In the genomic region with DNA sequence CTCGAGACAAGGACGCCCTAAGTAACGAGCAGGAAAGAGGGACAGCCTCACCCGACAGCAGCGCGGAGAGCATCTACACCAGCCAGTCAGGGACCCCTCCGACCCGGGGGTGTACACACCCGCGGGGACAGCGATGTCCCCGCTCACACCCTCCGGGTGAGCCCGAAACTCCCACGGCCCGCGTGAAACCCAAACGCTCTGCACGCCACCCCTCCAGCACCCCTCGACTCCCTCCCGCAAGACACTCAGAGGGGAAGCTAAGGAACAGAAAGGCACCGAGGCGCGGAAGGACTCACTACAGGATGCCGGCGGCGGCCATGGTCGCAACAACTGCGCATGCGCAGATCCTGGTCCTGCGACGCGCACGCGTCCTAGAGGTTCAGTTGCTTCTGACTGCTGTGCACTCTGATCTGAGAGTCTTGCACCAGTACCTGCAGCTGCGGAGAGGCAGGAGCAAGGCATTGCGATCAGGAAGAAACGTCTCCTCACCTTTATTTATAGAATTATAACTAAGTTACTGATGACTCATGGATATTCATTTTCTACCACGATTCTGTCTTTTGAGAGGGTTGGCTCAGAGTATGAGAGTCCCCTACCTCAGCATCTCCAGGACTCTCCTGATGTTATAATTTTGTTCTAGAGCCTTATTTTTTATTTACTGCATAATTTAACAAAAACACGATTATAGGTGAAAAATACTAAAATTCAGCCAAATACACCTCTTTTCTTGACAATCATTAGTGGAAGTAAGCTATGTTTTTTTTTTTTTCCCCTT, we compare ENCODE assay signal across 8 mouse cellular contexts. TPM values are rescaled to one million over a fixed set of nuclear protein-coding genes. Genes with fewer than 3 reads are reported as not detected.
A peak's percentile ranks its signal among the peaks of the same experiment; 100 is the strongest.
DNase-seq lines count a peak whose midpoint lies in the region; ATAC-seq and TF ChIP-seq lines count a peak whose summit lies in the region.

Gene Zfp329 (minus strand): TSS at position 338 of the 775 bp plus-strand sequence.

- no peaks in the 10 kb centered on the region for H3K27me3 ChIP-seq in embryonic facial prominence, embryonic 15.5 days
- no peaks in the 10 kb centered on the region for H3K27me3 ChIP-seq in kidney, embryonic 14.5 days (ENCODE audit: control insufficient read depth, insufficient read depth, low read length)

- DNase-seq in 416B (ENCODE audit: low read depth): peak; percentile 88
- peak; percentile 90 for DNase-seq in heart, adult 9 months (ENCODE audit: low spot score in 2 of 2)
- DNase-seq in liver: peak; percentile 93
- DNase-seq in spleen, postnatal 4 days (ENCODE audit: low spot score in 2 of 2): peak; percentile 88 to 95

- peak within 1 kb of the TSS; percentile 63 for H3K4me2 ChIP-seq in embryonic facial prominence, embryonic 15.5 days (replicated peaks)
- peak within 1 kb of the TSS; percentile 50 for H3K4me2 ChIP-seq in kidney, embryonic 14.5 days (replicated peaks; ENCODE audit: low read depth, low read length)

- H3K9me3 ChIP-seq in embryonic facial prominence, embryonic 15.5 days (replicated peaks): peaks cover 12% of the 10 kb centered on the region
- H3K9me3 ChIP-seq in kidney, embryonic 14.5 days (ENCODE audit: control insufficient read depth, low read length): peaks cover 25% of the 10 kb centered on the region

- ATAC-seq in embryonic facial prominence, embryonic 15.5 days (ENCODE audit: insufficient number of reproducible peaks, low FRiP score, low TSS enrichment, low read depth): peak; percentile 92
- peak; percentile 99 for ATAC-seq in kidney, embryonic 14.5 days (ENCODE audit: low FRiP score, low TSS enrichment)
- peak; percentile 94 for ATAC-seq in monocyte, adult 5-6 weeks (replicated peaks; ENCODE audit: insufficient number of reproducible peaks, low FRiP score, low TSS enrichment, poor library complexity, severe bottlenecking)

- under 1% methylated on average over 40 of the region's 40 CpGs for WGBS in bone marrow, adult 2 months
- under 1% methylated on average over 40 of the region's 40 CpGs for WGBS in embryonic facial prominence, embryonic 15.5 days
- under 1% methylated on average over 39 of the region's 40 CpGs for WGBS in kidney, embryonic 14.5 days

- no peaks in the 10 kb centered on the region for H3K4me1 ChIP-seq in bone marrow, adult 2 months (ENCODE audit: control insufficient read depth, insufficient read depth, low read length)
- peaks cover 9% of the 10 kb centered on the region for H3K4me1 ChIP-seq in embryonic facial prominence, embryonic 15.5 days
- H3K4me1 ChIP-seq in kidney, embryonic 14.5 days (ENCODE audit: control insufficient read depth, insufficient read depth, low read length): no peaks in the 10 kb centered on the region; the same call in 1 of the 2 replicates

- peak within 1 kb of the TSS; percentile 96 for H3K4me3 ChIP-seq in bone marrow, adult 2 months (replicated peaks; ENCODE audit: control insufficient read depth, low read depth, low read length)
- H3K4me3 ChIP-seq in embryonic facial prominence, embryonic 15.5 days (replicated peaks): peak within 1 kb of the TSS; percentile 65
- H3K4me3 ChIP-seq in kidney, embryonic 14.5 days (ENCODE audit: low read length): peak within 1 kb of the TSS; percentile 91

- H3K27ac ChIP-seq in bone marrow, adult 2 months (ENCODE audit: control insufficient read depth, insufficient read depth, low read depth, low read length, poor library complexity): peak within 1 kb of the TSS; percentile 20; the same call in 1 of the 2 replicates
- peak within 1 kb of the TSS; percentile 72 for H3K27ac ChIP-seq in embryonic facial prominence, embryonic 15.5 days (replicated peaks)
- H3K27ac ChIP-seq in kidney, embryonic 14.5 days (ENCODE audit: low read depth, low read length): peak within 1 kb of the TSS; percentile 79

- H3K9ac ChIP-seq in embryonic facial prominence, embryonic 15.5 days: peak within 1 kb of the TSS; percentile 67
- H3K9ac ChIP-seq in kidney, embryonic 14.5 days (ENCODE audit: low read depth, low read length): peak within 1 kb of the TSS; percentile 91

- 0 out of 2 replicates have a peak, but pooled peaks have one; percentile 18 for TF ChIP-seq CTCF in bone marrow, adult 2 months (IDR thresholded peaks at IDR 0.05; ENCODE audit: control insufficient read depth, insufficient read depth, low read length)

- peaks cover 21% of the 10 kb centered on the region for H3K36me3 ChIP-seq in embryonic facial prominence, embryonic 15.5 days
- peaks cover 13% of the 10 kb centered on the region; the same call in 1 of the 2 replicates for H3K36me3 ChIP-seq in kidney, embryonic 14.5 days (ENCODE audit: control insufficient read depth, insufficient read depth, low read length)

- peak; percentile 77; the same call in 1 of the 2 replicates for TF ChIP-seq POLR2A in bone marrow, adult 2 months (IDR thresholded peaks at IDR 0.05; ENCODE audit: borderline replicate concordance, control insufficient read depth, low read depth, low read length)

RNA-seq across cellular contexts. Expression of gene Zfp329, which starts in this region (rescaled TPM):
- 3.4 and 11.5 TPM in 2 replicates for polyA plus RNA-seq in bone marrow, adult 2 months (2011; ENCODE audit: insufficient read depth, insufficient read length, low replicate concordance, missing spikeins)
- polyA plus RNA-seq in embryonic facial prominence, embryonic 15.5 days (2015; fragmentation: Nextera tagmentation; extraction: Ambion mirVana): 14.7 and 15.5 TPM in 2 replicates
- 18.5 and 19.8 TPM in 2 replicates for polyA plus RNA-seq in kidney, embryonic 14.5 days (2014; fragmentation: Nextera tagmentation; extraction: Ambion mirVana)
- 10.1 to 23.3 TPM (median 10.4 TPM) in 3 replicates for total RNA-seq in monocyte, adult 5-6 weeks (2017)

Comparison
In these comparisons a context has a peak if more than half of its experiments do, and no peak if none do; other contexts are left out.
1. Peak in every context shown above with its lines: DNase-seq, ATAC-seq, H3K4me3 ChIP-seq and H3K27ac ChIP-seq.
2. H3K27ac ChIP-seq: peak in every context shown above with its lines; median percentile 79 in kidney, embryonic 14.5 days; 72 in embryonic facial prominence, embryonic 15.5 days; 20 in bone marrow, adult 2 months.